Mouse (Mus musculus) intestine, embryonic 14.5 days (tissue): ENCODE data around the gene Top1. TPM values are rescaled to one million over a fixed set of nuclear protein-coding genes. Genes with fewer than 3 reads are reported as not detected.

Experiments used
- ATAC-seq: fragments of 200-750 bp; cut with Nextera tagmentation; replicated peaks from 2 replicates; pipeline ENCODE4 v1.8.0; 2017; ENCODE audit warnings: low read depth, moderate number of reproducible peaks, moderate TSS enrichment, moderate library complexity; ENCODE audit not compliant: low FRiP score, low TSS enrichment
- DNase-seq: peaks from one replicate; pipeline ENCODE4 v3.0.0-alpha.2; 2018; ENCODE audit warnings: low spot score
- H3K27ac ChIP-seq: fragments of 300-500 bp; sonication (generic); 2 replicates; pipeline ENCODE4 v1.5.1; 2014; ENCODE audit warnings: low read depth, mild to moderate bottlenecking, control low read depth
- H3K27me3 ChIP-seq: fragments of 300-500 bp; sonication (generic); replicated peaks from 2 replicates; pipeline ENCODE4 v1.6.1; 2014; ENCODE audit warnings: low read length, control low read depth; ENCODE audit not compliant: control insufficient read depth, insufficient read depth
- H3K36me3 ChIP-seq: fragments of 300-500 bp; sonication (generic); 2 replicates; pipeline ENCODE4 v1.6.1; 2014; ENCODE audit warnings: low read length, control low read depth; ENCODE audit not compliant: control insufficient read depth, insufficient read depth
- H3K4me1 ChIP-seq: fragments of 300-500 bp; sonication (generic); replicated peaks from 2 replicates; pipeline ENCODE4 v1.6.1; 2014; ENCODE audit warnings: low read length, control low read depth, mixed read lengths; ENCODE audit not compliant: control insufficient read depth, insufficient read depth
- H3K4me2 ChIP-seq: fragments of 300-500 bp; sonication (generic); 2 replicates; pipeline ENCODE4 v1.6.1; 2014; ENCODE audit warnings: low read length
- H3K4me3 ChIP-seq: fragments of 300-500 bp; sonication (generic); 2 replicates; pipeline ENCODE4 v1.5.1; 2014; ENCODE audit warnings: low read depth, low read length, control low read depth, mixed read lengths
- H3K9ac ChIP-seq: fragments of 300-500 bp; sonication (generic); 2 replicates; pipeline ENCODE4 v1.6.1; 2014; ENCODE audit warnings: mild to moderate bottlenecking, low read length
- H3K9me3 ChIP-seq: fragments of 300-500 bp; sonication (generic); 2 replicates; pipeline ENCODE4 v1.6.1; 2016; ENCODE audit warnings: low read length, control low read depth; ENCODE audit not compliant: control insufficient read depth
- WGBS: fragments of 180-500 bp; shearing (Covaris S2); extraction: QIAGEN DNeasy Blood & Tissue Kit; methylation state at CpG from one replicate; pipeline ENCODE4 v1.1.7; 2014; 5-methylcytosine and 5-hydroxymethylcytosine counted together
- polyA plus RNA-seq: library from polyadenylated mRNA; unstranded; fragments of >200 nt; fragmentation: Nextera tagmentation; extraction: Ambion mirVana; gene quantifications from 2 replicates; pipeline ENCODE4 v1.2.1, GENCODE M21; 2014

Top1 gene
- polyA plus RNA-seq, 1 experiment from 2014 or later, result 69.1 TPM

GRCm38 (mm10) chr2:160722714-160723113 is 77.0 kb downstream of the Top1 start:
- peak; percentile 49 for DNase-seq
- H3K4me1 ChIP-seq, result no peaks in the 10 kb centered on the region
- H3K36me3 ChIP-seq, result peaks cover 65% of the 10 kb centered on the region
- no peak overlapping the region for H3K9ac ChIP-seq
- H3K27ac ChIP-seq, result no peak overlapping the region
- no peak for ATAC-seq
- H3K27me3 ChIP-seq, result no peaks in the 10 kb centered on the region
- WGBS, result 75% methylated on average over 4 of the region's 4 CpGs
- H3K4me2 ChIP-seq, result no peak overlapping the region
- no peak overlapping the region for H3K4me3 ChIP-seq
- no peaks in the 10 kb centered on the region for H3K9me3 ChIP-seq

- no peak overlapping the region for H3K27ac ChIP-seq
- H3K9me3 ChIP-seq, result no peaks in the 10 kb centered on the region
- no peaks in the 10 kb centered on the region for H3K27me3 ChIP-seq
- 89% methylated on average over 4 of the region's 4 CpGs for WGBS
- no peak overlapping the region for H3K9ac ChIP-seq
- no peaks in the 10 kb centered on the region for H3K4me1 ChIP-seq
- ATAC-seq, result 0 out of 2 replicates have a peak, but pooled peaks have one; percentile 18
- H3K4me2 ChIP-seq, result no peak overlapping the region
- peak; percentile 40 for DNase-seq
- H3K36me3 ChIP-seq, result peaks cover 54% of the 10 kb centered on the region
- no peak overlapping the region for H3K4me3 ChIP-seq
Measured at GRCm38 (mm10) chr2:160723613-160724375, 78.1 kb downstream of the Top1 start.

GRCm38 (mm10) chr2:160724536-160724935 is 78.8 kb downstream of the Top1 start:
- Histone ChIP-seq H3K4me1 (no peaks in the 10 kb centered on the region), H3K9ac (no peak overlapping the region), H3K27ac (no peak overlapping the region), H3K4me2 (no peak overlapping the region), H3K27me3 (no peaks in the 10 kb centered on the region), H3K4me3 (no peak overlapping the region), H3K9me3 (no peaks in the 10 kb centered on the region), H3K36me3 (peaks cover 46% of the 10 kb centered on the region)
- DNase-seq, result no peak
- 87% methylated on average over 5 of the region's 5 CpGs for WGBS
- no peak for ATAC-seq

GRCm38 (mm10) chr2:160725877-160726864 is 80.5 kb downstream of the Top1 start:
- 79% methylated on average over 6 of the region's 6 CpGs for WGBS
- Histone ChIP-seq H3K9me3 (no peaks in the 10 kb centered on the region), H3K27me3 (no peaks in the 10 kb centered on the region), H3K36me3 (peaks cover 30% of the 10 kb centered on the region), H3K4me3 (no peak overlapping the region), H3K4me2 (no peak overlapping the region), H3K27ac (no peak overlapping the region), H3K9ac (no peak overlapping the region), H3K4me1 (peaks cover 9% of the 10 kb centered on the region; the same call in 1 of the 2 replicates)
- ATAC-seq (no peak), DNase-seq (peak; percentile 32)

GRCm38 (mm10) chr2:160728972-160729371 is 83.3 kb downstream of the Top1 start:
- Histone ChIP-seq H3K4me3 (no peak overlapping the region), H3K9me3 (no peaks in the 10 kb centered on the region), H3K27ac (no peak overlapping the region), H3K36me3 (peaks cover 8% of the 10 kb centered on the region), H3K27me3 (no peaks in the 10 kb centered on the region), H3K4me1 (peaks cover 25% of the 10 kb centered on the region), H3K4me2 (no peak overlapping the region), H3K9ac (no peak overlapping the region)
- ATAC-seq, result no peak
- WGBS, result 88% methylated on average over 3 of the region's 3 CpGs
- peak; percentile 23 for DNase-seq

- WGBS, result 84% methylated on average over 2 of the region's 2 CpGs
- no peak overlapping the region for H3K4me2 ChIP-seq
- DNase-seq, result peak; percentile 42
- H3K27me3 ChIP-seq, result no peaks in the 10 kb centered on the region
- no peak for ATAC-seq
- H3K4me1 ChIP-seq, result peaks cover 30% of the 10 kb centered on the region
- no peaks in the 10 kb centered on the region for H3K9me3 ChIP-seq
- no peak overlapping the region for H3K9ac ChIP-seq
- no peak overlapping the region for H3K4me3 ChIP-seq
- peaks cover 8% of the 10 kb centered on the region for H3K36me3 ChIP-seq
- no peak overlapping the region for H3K27ac ChIP-seq
Measured at GRCm38 (mm10) chr2:160729436-160729835, 83.7 kb downstream of the Top1 start.

- Histone ChIP-seq H3K9ac (peak overlapping the region; percentile 99; the same call in 1 of the 2 replicates), H3K36me3 (peaks cover 15% of the 10 kb centered on the region), H3K4me1 (peaks cover 33% of the 10 kb centered on the region), H3K4me2 (peak overlapping the region; percentile 88), H3K27me3 (no peaks in the 10 kb centered on the region), H3K4me3 (peak overlapping the region; percentile 87), H3K9me3 (no peaks in the 10 kb centered on the region), H3K27ac (no peak overlapping the region)
- ATAC-seq (no peak), DNase-seq (peak; percentile 62)
- WGBS, result 19% methylated on average over 17 of the region's 17 CpGs
Measured at GRCm38 (mm10) chr2:160729851-160730796, 84.4 kb downstream of the Top1 start.

- WGBS, result 7% methylated on average over 19 of the region's 19 CpGs
- peak overlapping the region; percentile 97; the same call in 1 of the 2 replicates for H3K27ac ChIP-seq
- no peak for ATAC-seq
Measured at GRCm38 (mm10) chr2:160730797-160731116, 85.1 kb downstream of the Top1 start.

More at GRCm38 (mm10) chr2:160730797-160731116, 85.1 kb downstream of the Top1 start:
- H3K36me3 ChIP-seq, result peaks cover 16% of the 10 kb centered on the region
- peak overlapping the region; percentile 87 for H3K4me3 ChIP-seq
- peaks cover 33% of the 10 kb centered on the region for H3K4me1 ChIP-seq
- no peaks in the 10 kb centered on the region for H3K27me3 ChIP-seq
- no peaks in the 10 kb centered on the region for H3K9me3 ChIP-seq
- H3K4me2 ChIP-seq, result peak overlapping the region; percentile 88
- H3K9ac ChIP-seq, result peak overlapping the region; percentile 99
- no peak for DNase-seq
